Mouse (Mus musculus) right cerebral cortex, postnatal 25 days (tissue): Measurements from ENCODE around the gene Gm11237.
"Not testable (repeated sequence)": the region's sequence is repeated elsewhere in the genome, so short reads cannot be mapped to it uniquely, and the experiment has no call there.

Source experiments
- DNase-seq: peaks from one replicate; pipeline ENCODE4 v3.0.0; 2022

Gene Gm11237

GRCm38 (mm10) chr4:73622684-73623083 lies at the start of gene Gm11237:
Gene Gm11237, plus strand, starts transcription at chr4:73622984.
- not testable (repeated sequence) for DNase-seq

DNA sequence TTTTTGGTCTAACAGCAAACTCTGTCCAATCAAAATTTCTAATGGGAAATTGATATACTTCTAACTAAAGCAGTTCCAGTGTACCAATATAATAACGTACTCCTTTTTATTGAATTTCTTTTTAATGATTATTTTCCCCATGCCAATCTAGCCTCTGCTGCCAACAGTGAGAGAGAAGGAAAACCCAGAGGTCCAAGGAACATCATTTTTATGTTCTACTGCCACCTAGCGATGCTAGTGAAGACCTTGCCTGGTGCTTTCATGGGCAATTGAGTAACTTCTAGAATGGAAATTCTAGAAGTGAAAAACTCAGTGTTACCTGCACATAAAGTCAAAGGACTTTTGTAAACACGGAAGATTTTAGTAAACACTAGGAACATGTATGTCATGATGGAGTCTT lies 23.5 kb upstream of the Gm11237 start:
- no peak for DNase-seq

- not testable (repeated sequence) for DNase-seq
Observed at GRCm38 (mm10) chr4:73607581-73607980, 15.2 kb upstream of the Gm11237 start, which contains the start of gene Gm11238. Gene Gm11238, plus strand, starts transcription at chr4:73607881.

- DNase-seq, result not testable (repeated sequence)
Observed at GRCm38 (mm10) chr4:73637821-73638220, 15.0 kb downstream of the Gm11237 start, which contains the start of gene Gm11236. Gene Gm11236, plus strand, starts transcription at chr4:73638121.

DNA sequence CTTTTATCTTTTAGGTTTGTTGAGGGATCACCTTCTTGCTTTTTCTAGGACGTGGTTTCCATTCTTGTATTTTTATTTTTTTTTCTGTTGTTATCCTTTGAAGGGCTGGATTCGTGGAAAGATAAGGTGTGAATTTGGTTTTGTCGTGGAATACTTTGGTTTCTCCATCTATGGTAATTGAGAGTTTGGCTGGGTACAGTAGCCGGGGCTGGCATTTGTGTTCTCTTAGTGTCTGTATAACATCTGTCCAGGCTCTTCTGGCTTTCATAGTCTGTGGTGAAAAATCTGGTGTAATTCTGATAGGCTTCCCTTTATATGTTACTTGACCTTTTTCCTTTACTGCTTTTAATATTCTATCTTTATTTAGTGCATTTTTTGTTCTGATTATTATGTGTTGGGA lies 39.1 kb downstream of the Gm11237 start:
- DNase-seq, result not testable (repeated sequence)

DNA sequence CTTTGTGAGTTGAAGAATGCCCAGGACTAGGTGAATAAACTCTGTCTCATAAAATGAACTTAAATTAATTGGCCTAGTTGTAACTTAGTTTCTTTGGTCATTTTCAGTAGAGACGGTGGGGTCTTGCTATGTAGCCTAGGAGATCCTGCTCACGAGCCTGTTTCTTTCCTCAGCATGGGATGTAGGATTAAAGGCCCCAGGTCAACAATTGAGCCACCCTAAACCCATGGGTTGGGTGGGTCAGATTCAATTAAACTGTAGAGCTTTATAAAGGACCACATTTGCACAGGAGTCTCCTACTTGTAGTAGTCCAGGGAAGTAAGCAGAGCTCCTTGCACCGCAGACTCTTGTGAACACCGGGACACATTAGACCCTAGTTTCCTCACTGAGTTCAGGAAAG lies 45.3 kb downstream of the Gm11237 start, which contains the start of gene Gm11239:
Gene Gm11239 (plus strand): TSS at position 301 of the 400 bp plus-strand sequence.
- not testable (repeated sequence) for DNase-seq
